Mouse (Mus musculus): Measurements from ENCODE around the gene Gm11444. TPM values are rescaled to one million over a fixed set of nuclear protein-coding genes. Genes with fewer than 3 reads are reported as not detected.

Gm11444 gene
- total RNA-seq, 2 experiments from 2014 or later: not detected

- no peak for DNase-seq (ENCODE audit: low spot score in 2 of 2)
Observed at GRCm38 (mm10) chr11:85836523-85837290, 13.4 kb downstream of the Gm11444 start.

DNA sequence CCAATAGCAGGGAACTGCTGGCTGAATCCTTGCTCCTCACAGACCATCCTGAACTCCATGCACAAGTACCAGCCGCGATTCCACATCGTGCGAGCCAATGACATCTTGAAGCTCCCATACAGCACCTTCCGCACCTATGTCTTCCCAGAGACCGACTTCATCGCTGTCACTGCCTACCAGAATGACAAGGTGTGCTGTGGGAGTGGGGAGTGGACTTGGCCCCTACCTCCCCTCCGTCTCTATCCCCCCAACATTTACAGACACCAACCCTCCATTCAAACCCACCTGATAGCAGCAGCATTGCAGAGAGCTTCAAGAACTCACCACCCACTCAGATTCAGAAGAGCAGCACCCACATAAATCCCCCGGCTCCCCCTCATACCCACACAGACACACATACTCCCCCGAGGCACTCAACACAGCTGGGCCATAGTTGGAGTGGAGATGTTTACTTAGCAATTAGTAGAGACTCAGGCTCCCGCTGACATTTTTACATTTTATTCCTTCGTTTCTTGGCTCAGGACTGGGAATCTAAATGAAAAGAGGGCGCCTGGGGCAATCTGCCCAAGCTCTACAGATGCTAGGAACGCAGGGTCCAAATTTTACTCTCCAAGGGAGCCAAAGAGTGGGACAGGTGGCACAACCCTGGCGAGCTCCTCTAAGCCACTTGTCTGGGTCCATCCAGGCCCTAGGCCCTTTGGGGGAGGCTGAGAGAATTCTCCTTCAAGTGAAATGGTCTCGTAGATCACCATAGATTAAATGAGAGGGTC is 14.2 kb downstream of the Gm11444 start:
- DNase-seq (ENCODE audit: low spot score in 2 of 2): no peak

- no peak for DNase-seq (ENCODE audit: low spot score in 2 of 2)
Observed at GRCm38 (mm10) chr11:85835001-85835752, 15.0 kb downstream of the Gm11444 start.

- no peak for DNase-seq (ENCODE audit: low spot score in 2 of 2)
Observed at GRCm38 (mm10) chr11:85834386-85834931, 15.7 kb downstream of the Gm11444 start.

DNA sequence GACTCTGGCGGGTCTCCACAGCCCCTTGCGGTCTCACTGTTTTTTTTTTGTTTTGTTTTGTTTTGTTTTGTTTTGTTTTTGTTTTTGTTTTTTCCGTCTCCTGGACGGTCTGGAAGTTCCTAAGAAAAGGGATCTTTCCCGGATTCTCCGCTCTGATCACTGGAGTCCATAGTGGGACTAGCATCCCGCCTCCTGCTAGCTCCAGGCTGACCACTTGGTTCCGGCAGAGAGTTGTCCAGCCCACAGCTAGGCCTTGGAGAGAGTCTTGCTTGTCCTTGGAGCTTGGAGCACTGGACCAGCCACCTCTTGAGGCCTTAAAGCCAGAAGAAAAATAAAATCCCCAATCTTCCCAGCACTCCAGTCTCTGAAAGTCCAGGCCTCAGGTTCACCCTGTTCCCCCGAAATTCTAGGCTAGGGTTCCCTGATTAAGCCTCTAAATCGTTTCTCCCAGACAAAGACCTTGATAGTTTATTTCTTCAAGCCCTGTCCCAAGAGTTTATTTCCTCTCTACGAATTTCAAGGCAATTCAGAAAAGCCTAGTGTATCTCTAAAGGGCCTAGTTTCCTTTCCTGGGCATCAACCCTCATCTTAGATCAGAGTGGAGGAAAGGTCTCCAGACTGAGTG is 16.3 kb downstream of the Gm11444 start:
- DNase-seq (ENCODE audit: low spot score in 2 of 2): no peak

DNA sequence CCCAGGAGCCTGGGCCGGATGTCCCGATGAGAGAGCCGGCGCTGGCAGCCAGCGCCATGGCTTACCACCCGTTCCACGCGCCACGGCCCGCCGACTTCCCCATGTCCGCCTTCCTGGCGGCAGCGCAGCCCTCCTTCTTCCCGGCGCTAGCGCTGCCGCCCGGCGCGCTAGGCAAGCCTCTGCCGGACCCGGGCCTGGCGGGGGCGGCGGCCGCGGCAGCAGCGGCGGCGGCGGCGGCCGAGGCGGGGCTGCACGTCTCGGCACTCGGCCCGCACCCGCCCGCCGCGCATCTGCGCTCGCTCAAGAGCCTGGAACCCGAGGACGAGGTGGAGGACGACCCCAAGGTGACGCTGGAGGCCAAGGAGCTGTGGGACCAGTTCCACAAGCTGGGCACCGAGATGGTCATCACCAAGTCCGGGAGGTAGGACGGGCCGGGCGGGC is 17.0 kb downstream of the Gm11444 start:
- DNase-seq (ENCODE audit: low spot score in 2 of 2): no peak

GRCm38 (mm10) chr11:85832231-85832924 is 17.8 kb downstream of the Gm11444 start, which contains the start of gene Tbx2:
Gene Tbx2, plus strand, starts transcription at chr11:85832551.
- no peak for DNase-seq (ENCODE audit: low spot score in 2 of 2)

GRCm38 (mm10) chr11:85831656-85832230 is 18.4 kb downstream of the Gm11444 start:
- DNase-seq (ENCODE audit: low spot score in 2 of 2): no peak

DNA sequence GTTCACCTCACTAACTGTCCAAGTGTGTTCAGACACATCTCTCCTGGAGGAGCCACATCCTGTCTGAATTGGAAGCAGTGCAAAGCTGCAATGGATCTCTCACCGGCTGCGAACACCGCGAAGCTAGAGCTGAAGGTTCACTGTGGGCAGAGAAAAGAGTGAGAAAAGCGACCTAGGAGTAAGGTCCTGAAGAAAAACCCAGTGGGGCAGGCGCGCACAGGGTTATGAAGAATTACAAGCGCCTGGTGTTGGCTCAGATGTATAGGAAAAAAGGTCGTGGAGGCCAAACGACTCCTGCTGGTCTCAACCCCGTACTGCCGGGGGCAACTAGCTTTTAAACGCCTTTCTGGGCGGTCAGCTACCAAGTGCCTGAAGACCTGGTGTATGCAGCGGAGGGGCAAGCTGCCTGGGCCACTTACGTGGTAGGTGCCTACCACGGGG is 19.2 kb downstream of the Gm11444 start:
- no peak for DNase-seq (ENCODE audit: low spot score in 2 of 2)

DNA sequence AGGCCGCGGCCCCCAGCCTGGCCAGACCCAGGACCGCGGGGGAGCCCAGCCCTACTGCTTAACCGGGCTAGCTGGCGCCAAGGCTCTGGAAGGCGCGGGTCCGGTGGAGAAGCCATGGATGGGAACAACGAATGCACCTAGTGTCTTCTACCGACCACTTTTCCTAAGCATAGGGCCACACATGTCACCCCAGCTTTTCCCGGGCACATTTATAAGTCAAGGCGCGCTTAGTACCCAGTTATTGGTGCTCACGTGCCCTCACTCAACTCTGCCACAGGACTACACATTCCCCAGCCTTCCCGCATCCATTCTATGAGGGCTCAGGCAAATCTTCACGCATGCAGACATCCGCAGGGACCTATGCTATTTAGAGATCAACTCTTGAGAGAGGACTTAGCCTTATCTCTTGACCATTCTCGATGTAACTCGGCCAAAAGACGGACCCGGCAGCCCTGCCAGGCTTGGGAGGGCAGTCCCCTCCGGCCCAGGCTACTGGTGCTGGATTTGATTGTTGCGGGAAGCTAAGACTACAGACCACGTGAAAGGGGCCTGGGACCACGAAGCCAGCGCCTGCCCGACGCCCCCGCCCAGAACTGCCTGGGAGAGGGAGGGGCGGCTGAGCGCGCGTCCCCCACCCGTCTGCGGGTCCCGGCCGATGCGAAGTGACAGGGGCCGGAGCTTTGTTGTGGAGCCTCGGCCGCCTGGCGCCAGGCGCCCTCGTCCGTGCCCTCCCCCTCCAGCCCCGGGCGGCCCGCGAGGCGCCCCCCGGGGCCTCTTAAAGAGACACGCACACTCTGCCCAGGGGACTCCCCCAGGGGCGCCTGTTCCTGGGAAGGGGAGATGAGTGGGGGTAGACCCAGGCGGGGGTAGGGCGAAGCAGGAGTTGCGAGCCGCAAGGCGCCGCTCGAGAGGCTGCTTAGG is 20.4 kb downstream of the Gm11444 start:
- DNase-seq (ENCODE audit: low spot score in 2 of 2): no peak

GRCm38 (mm10) chr11:85828691-85829519 is 21.2 kb downstream of the Gm11444 start:
- no peak for DNase-seq (ENCODE audit: low spot score in 2 of 2)

DNA sequence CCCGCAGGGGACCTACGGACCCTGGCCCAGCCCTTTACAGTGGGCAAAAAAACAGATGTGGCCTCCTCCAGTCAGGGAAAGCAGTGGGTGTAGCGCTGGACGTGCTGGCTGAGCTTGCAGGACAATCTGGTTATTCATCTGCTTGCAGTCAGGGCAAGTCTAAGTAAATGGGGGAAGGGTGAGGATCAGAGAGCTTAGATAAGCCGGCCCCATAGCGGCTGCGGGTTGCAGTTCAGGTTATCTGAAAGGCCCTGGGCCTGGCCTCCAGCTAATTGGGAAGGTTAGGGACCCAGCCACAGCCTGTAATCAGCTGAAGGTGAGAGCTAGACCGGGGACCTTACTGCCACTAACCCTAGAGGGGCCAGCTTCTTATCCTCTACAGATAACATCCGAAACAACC is 22.8 kb downstream of the Gm11444 start:
- DNase-seq (ENCODE audit: low spot score in 2 of 2): no peak

DNA sequence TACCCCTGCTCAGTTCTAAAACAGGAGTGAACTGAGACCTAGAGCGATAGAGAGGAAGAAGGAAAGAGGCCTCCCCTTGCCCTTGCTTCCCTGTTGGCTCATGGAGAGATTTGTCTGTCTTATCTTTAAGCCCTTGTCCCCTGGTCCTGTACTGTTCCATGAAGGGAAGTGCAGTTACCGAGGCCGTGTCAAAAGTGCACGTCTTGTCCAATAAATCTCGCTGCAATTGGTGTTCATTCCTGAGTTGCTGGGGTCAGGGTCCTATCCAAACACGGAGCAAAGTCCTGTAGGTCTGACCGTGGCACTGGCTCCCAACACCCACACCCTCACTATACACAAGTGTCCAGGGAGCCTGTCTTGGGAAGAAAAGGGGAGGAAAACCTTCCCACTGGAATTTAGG is 24.3 kb downstream of the Gm11444 start:
- no peak for DNase-seq (ENCODE audit: low spot score in 2 of 2)

DNA sequence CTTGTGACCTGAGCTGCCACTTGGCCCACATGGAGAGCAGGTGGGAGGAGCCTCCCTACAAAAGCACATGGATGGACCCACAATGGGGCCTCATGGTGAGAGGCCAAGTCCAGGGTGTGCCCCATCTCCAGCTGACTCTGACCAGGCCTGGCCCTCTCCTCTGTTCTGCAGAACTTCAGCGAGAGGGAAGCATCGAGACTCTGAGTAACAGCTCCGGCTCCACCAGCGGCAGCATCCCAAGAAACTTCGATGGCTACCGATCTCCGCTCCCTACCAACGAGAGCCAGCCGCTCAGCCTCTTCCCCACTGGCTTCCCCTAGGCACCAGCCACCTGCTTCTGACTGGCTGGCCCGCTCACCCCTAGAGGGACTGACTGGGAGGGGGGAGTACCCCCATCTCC is 25.1 kb downstream of the Gm11444 start:
- DNase-seq (ENCODE audit: low spot score in 2 of 2): no peak

DNA sequence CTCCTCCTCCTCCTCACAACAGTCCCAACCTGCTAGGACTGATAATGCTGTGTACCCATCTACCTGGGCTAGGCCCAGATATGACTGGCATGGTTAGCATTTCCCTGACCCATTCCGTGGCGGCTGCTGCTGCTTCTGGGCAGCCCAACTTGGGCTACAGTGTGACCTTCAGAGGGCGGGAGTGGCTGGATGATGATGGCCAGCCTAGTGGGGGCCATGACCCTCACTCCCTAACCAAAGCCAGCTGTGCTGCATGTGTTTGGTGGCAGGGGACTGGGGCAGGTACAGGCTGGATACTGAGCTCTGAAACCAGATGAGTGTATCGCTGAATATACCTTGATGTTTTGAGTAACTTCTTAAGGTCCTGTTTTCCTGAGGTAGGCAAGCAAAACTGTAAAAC is 26.3 kb downstream of the Gm11444 start:
- DNase-seq (ENCODE audit: low spot score in 2 of 2): no peak

DNA sequence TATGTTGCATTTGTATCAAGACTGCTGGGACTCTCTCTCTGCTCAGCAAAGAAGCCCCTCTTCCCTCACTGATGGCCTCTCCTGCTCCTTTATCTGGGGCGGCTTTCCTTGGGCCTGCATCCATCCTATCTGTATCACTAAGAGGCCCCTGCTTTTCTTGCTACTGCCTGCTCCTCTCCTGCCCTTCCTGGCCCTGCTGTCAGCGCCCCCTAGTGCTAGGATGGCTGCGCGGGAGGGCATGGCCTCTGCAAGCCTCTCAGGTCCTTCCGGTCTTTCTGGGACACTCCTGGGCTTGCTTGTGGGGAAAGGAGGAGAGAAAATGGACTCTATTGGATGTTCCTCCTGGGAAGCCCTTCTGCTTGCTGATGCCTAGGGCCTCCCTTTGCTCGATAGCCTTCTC is 27.0 kb downstream of the Gm11444 start:
- DNase-seq (ENCODE audit: low spot score in 2 of 2): no peak

- no peak for DNase-seq (ENCODE audit: low spot score in 2 of 2)
Observed at GRCm38 (mm10) chr11:85821659-85822058, 28.5 kb downstream of the Gm11444 start.

DNA sequence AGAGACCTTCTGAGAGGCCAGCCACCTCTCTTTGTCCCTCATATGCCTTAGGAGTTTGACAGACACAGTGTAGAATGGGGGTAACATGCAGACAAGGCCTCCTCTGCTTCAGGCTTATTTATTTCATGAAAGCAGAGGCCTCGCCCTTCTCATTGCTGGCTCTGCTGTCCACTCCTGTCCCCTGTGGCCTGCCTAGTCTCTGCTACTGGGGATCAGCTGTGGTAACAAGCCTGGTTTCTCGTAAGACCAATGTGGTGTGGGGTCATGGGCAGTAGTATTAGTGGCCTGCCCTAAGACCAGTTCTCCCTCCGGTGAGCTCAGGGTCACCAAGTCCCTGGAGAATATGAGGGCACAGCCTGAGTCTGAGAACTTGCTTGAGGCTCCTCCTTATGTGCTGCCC is 29.2 kb downstream of the Gm11444 start:
- no peak for DNase-seq (ENCODE audit: low spot score in 2 of 2)
